16 mouse cellular contexts compared by ENCODE assay signal in genomic region chr2:11182096-11182495, GRCm38 (mm10).
"Had no signal": no experiment of that assay in that cellular context is flagged by ENCODE, and none has a peak within 500 bp of the region (broad histone marks: within the 10 kb centered on the region; RNA-seq: fewer than 3 reads in every experiment).

No protein-coding gene starts in this region.

- H3K4me3 ChIP-seq: midbrain, embryonic 13.5 days; midbrain, embryonic 15.5 days; neural tube, embryonic 13.5 days; neural tube, embryonic 15.5 days; stomach, embryonic 15.5 days had no signal

- H3K9me3 ChIP-seq: megakaryocyte, embryonic 14.5 days; midbrain, embryonic 13.5 days; midbrain, embryonic 15.5 days; neural tube, embryonic 15.5 days; stomach, embryonic 15.5 days had no signal

- H3K4me1 ChIP-seq: midbrain, embryonic 13.5 days; midbrain, embryonic 15.5 days; neural tube, embryonic 13.5 days; neural tube, embryonic 15.5 days; stomach, embryonic 15.5 days had no signal

- DNase-seq: lung, adult 18-20 months; lung, embryonic 14.5 days; lung, postnatal 14 days; lung, postnatal 36 days; right cerebral cortex, postnatal 14 days; thymus, adult 2 months; thymus, postnatal 25 days; thymus, postnatal 4 days had no signal

- H3K27ac ChIP-seq: macrophage; midbrain, embryonic 13.5 days; midbrain, embryonic 15.5 days; neural tube, embryonic 13.5 days; neural tube, embryonic 15.5 days; stomach, embryonic 15.5 days; stomach, postnatal 0 days had no signal

- H3K27me3 ChIP-seq: megakaryocyte, embryonic 14.5 days; midbrain, embryonic 15.5 days; neural tube, embryonic 13.5 days; neural tube, embryonic 15.5 days; stomach, embryonic 15.5 days had no signal

- H3K36me3 ChIP-seq: midbrain, embryonic 13.5 days; midbrain, embryonic 15.5 days; neural tube, embryonic 13.5 days; neural tube, embryonic 15.5 days; stomach, embryonic 15.5 days had no signal

- ATAC-seq: midbrain, embryonic 13.5 days; midbrain, embryonic 15.5 days had no signal
